Mouse (Mus musculus): Measurements from ENCODE around the gene Wnt7b. TPM values are rescaled to one million over a fixed set of nuclear protein-coding genes. Genes with fewer than 3 reads are reported as not detected.

Gene Wnt7b
- polyA plus RNA-seq (2011; ENCODE audit: insufficient read length, low read depth, missing spikeins) = not detected in 2 replicates

DNA sequence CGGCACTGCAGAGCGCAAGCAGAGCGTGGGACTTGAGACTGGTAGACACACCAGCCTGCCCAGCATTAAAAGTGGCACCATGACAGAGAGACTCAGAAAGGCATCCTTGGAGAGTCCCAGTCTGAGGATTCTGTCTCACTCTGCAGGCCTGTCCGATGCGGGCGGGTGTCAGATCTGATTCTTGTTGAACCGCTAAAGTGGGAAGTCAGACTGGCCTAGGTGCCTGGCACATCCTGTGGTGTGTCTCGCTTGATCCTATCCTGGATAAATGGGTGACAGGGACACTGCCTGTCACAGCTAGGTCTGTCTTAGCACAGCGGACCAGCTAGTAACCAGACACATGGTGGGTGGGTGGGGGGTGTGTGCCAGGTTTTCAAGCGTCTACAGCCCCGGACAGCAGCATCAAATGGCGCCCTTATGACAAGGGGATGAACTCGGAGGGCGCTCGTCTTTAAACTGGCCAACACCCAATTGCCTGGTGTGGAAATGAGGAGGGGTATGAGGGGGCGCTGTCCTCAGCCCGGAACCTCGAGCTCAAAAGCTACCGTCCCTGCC is at the start of gene Wnt7b:
Gene Wnt7b, minus strand, starts transcription at position 118 of the 555 bp plus-strand sequence.
- H3K27ac ChIP-seq (ENCODE audit: insufficient read depth, low read length) = no peak within 1 kb of the TSS
- 0 out of 2 replicates have a peak, but pooled peaks cover 2% of the 10 kb centered on the region for H3K4me1 ChIP-seq (ENCODE audit: control insufficient read depth, insufficient read depth, low read length)
- peak within 1 kb of the TSS; percentile 19; the same call in 1 of the 2 replicates for H3K4me3 ChIP-seq (ENCODE audit: insufficient read depth, low read length)
- TF ChIP-seq POLR2A (IDR thresholded peaks at IDR 0.05; ENCODE audit: low read depth, low read length) (no peak), CTCF (IDR thresholded peaks at IDR 0.05; ENCODE audit: borderline replicate concordance, insufficient read depth, low read length) (no peak)

DNA sequence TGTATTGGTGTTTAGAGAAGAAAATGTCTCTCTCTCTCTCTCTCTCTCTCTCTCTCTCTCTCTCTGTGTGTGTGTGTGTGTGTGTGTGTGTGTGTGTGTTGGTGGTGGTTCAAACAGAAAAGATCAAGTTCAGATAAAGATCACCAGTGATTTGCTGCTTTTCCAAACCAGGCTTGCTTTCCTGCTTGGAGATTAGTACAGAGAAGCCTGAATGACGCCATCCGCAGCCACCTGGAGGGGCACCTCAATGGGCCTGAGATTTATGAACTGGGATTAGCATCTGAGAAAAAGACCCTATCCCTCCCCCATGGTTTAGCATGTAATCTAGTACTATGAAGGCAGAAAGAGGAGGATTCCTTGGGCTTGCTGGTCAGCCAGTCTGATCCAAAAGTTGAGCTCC is 49.3 kb upstream of the Wnt7b start:
- no peaks in the 10 kb centered on the region for H3K4me1 ChIP-seq (ENCODE audit: control insufficient read depth, insufficient read depth, low read length)
- TF ChIP-seq CTCF (IDR thresholded peaks at IDR 0.05; ENCODE audit: borderline replicate concordance, insufficient read depth, low read length) (no peak), POLR2A (IDR thresholded peaks at IDR 0.05; ENCODE audit: low read depth, low read length) (no peak)
- no peak overlapping the region for H3K27ac ChIP-seq (ENCODE audit: insufficient read depth, low read length)
- H3K4me3 ChIP-seq (ENCODE audit: insufficient read depth, low read length) = no peak overlapping the region

DNA sequence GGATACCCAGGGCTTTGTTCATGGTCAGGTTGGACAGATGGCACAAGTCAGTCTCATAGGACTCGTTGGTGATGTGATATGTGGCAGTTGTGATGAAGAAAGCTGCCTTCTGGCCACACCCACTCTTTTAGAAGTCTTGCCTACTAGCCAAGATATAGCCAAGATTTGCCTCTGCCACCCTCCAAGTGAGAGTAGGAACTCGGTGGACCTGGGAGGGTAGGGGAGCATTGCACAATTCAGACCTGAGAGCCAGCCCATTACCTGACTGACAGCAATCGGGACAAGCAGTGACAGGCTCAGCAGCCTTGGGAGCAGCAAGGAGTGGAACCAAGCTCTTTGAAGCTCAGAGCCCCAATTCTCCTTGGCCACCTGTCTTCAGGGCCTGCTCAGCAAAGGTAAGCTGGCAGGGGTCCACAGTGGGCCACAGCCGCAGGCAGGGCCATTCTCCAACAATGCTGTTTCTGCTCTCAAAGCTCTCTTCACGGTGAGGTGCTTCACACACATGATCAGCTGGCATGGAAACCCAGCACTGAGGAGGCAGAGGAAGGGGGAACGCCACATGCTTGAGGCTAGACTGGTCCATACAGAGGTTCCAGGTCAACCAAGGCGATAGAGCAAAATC is 47.8 kb upstream of the Wnt7b start:
- H3K27ac ChIP-seq (ENCODE audit: insufficient read depth, low read length) = no peak overlapping the region
- no peaks in the 10 kb centered on the region for H3K4me1 ChIP-seq (ENCODE audit: control insufficient read depth, insufficient read depth, low read length)
- no peak overlapping the region for H3K4me3 ChIP-seq (ENCODE audit: insufficient read depth, low read length)
- TF ChIP-seq CTCF (IDR thresholded peaks at IDR 0.05; ENCODE audit: borderline replicate concordance, insufficient read depth, low read length) (no peak), POLR2A (IDR thresholded peaks at IDR 0.05; ENCODE audit: low read depth, low read length) (no peak)

DNA sequence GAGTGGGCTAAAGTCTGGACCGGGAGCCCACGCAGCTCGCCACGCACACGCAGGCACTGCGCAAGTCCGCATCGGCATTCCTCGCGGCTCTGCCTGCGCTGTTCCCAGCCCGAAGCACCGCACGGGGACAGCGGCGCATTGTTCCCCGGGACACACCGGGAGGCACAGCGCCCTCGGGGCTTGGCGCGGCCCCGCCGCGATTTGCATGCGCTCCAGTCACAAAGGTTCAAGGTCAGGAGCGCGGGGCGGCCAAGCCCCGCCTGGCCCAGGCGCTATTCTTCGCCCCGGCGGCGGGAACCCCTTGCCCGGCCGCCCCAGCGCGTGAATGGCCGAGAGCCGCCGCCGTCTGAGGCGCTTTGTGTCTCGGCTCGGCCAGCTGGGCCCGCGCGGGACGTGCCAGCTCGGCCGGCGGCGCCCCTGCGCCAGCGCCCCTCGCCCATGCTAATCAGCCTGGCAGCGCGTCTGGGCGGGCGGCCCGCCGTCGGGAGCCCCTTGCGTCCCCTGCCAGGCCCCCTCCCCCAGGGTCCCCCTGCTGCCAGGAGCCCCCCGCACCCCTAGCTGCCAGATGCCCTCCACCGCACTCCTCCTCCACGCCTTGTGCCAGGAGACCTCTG is 43.5 kb upstream of the Wnt7b start:
- H3K27ac ChIP-seq (ENCODE audit: insufficient read depth, low read length) = no peak overlapping the region
- TF ChIP-seq POLR2A (IDR thresholded peaks at IDR 0.05; ENCODE audit: low read depth, low read length) (no peak), CTCF (IDR thresholded peaks at IDR 0.05; ENCODE audit: borderline replicate concordance, insufficient read depth, low read length) (no peak)
- no peaks in the 10 kb centered on the region for H3K4me1 ChIP-seq (ENCODE audit: control insufficient read depth, insufficient read depth, low read length)
- H3K4me3 ChIP-seq (ENCODE audit: insufficient read depth, low read length) = peak overlapping the region; percentile 4; the same call in 1 of the 2 replicates

DNA sequence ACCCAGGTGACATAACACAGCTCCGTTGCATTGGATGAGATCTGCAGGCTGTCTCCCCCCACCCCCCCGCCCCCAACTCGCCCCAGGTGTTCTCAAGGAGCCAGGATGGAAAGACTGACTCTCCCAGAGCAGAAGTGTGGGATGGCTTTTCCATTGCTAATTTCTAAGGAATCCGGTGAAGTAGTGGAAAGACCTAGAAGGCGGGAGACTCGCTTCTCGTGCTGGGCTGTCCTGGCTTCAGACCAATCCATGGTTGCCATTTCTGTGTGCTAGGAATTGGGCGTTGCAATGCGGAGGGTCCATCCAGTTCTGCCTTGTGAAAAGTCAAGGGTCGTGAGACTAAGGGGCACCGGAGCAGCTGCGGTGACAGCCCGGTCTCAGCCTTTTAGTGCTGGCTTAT is 39.9 kb upstream of the Wnt7b start:
- no peak overlapping the region for H3K27ac ChIP-seq (ENCODE audit: insufficient read depth, low read length)
- H3K4me3 ChIP-seq (ENCODE audit: insufficient read depth, low read length) = no peak overlapping the region

DNA sequence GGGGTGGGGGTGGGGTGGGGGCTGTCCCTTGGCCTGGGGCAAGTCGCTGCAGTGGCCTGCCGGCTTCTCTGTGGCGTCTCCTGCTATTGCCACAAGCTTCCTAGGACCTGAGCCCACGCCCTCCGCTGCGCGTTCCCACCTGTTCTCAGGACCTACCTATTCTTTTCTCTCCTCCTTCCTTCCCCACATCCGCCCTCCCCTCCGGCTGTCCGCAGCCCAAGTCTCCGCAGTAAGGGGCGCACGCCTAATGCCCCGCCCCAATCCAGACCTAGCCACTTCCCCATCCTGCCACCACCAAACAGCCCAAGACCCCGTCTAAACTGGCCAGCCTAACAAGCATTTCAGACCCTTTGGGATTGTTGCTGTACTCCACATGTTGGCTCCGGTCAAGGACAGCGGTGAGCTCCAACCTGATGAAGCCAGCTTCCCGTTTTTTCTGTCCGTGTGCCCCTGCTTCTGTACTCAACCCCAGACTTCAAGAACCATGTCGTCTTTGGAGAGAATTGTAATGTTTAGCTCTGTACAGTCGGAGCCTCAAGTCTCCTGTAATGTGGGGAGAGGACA is 33.3 kb upstream of the Wnt7b start:
- Histone ChIP-seq H3K4me1 (ENCODE audit: control insufficient read depth, insufficient read depth, low read length) (no peaks in the 10 kb centered on the region), H3K4me3 (ENCODE audit: insufficient read depth, low read length) (no peak overlapping the region), H3K27ac (ENCODE audit: insufficient read depth, low read length) (no peak overlapping the region)
- TF ChIP-seq POLR2A (IDR thresholded peaks at IDR 0.05; ENCODE audit: low read depth, low read length) = no peak
- TF ChIP-seq CTCF (IDR thresholded peaks at IDR 0.05; ENCODE audit: borderline replicate concordance, insufficient read depth, low read length) = no peak

More for the DNA sequence above, 39.9 kb upstream of the Wnt7b start:
- no peak for TF ChIP-seq POLR2A (IDR thresholded peaks at IDR 0.05; ENCODE audit: low read depth, low read length)
- no peak for TF ChIP-seq CTCF (IDR thresholded peaks at IDR 0.05; ENCODE audit: borderline replicate concordance, insufficient read depth, low read length)
- H3K4me1 ChIP-seq (ENCODE audit: control insufficient read depth, insufficient read depth, low read length) = no peaks in the 10 kb centered on the region

DNA sequence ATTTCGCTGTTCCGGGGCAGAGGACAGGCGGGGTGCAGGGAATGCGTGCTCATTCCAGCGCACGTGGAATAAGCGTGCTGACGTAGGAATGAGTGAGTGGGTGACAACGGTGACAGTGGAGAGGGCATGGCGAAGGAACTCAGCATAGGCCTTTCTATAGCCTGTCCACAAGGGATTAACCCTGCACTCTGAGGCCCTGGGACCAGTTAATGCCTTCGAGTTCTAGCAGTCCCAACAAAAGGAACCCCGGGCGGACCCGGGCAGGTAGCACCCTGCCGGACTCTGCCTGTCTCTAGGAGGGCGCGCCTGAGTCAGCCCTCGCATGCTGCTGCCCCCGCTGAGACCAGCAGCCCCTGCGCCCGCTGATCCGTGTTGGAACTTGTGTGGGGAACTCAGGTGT is 32.8 kb upstream of the Wnt7b start:
- TF ChIP-seq POLR2A (IDR thresholded peaks at IDR 0.05; ENCODE audit: low read depth, low read length) (no peak), CTCF (IDR thresholded peaks at IDR 0.05; ENCODE audit: borderline replicate concordance, insufficient read depth, low read length) (no peak)
- Histone ChIP-seq H3K4me3 (ENCODE audit: insufficient read depth, low read length) (no peak overlapping the region), H3K27ac (ENCODE audit: insufficient read depth, low read length) (no peak overlapping the region), H3K4me1 (ENCODE audit: control insufficient read depth, insufficient read depth, low read length) (no peaks in the 10 kb centered on the region)

DNA sequence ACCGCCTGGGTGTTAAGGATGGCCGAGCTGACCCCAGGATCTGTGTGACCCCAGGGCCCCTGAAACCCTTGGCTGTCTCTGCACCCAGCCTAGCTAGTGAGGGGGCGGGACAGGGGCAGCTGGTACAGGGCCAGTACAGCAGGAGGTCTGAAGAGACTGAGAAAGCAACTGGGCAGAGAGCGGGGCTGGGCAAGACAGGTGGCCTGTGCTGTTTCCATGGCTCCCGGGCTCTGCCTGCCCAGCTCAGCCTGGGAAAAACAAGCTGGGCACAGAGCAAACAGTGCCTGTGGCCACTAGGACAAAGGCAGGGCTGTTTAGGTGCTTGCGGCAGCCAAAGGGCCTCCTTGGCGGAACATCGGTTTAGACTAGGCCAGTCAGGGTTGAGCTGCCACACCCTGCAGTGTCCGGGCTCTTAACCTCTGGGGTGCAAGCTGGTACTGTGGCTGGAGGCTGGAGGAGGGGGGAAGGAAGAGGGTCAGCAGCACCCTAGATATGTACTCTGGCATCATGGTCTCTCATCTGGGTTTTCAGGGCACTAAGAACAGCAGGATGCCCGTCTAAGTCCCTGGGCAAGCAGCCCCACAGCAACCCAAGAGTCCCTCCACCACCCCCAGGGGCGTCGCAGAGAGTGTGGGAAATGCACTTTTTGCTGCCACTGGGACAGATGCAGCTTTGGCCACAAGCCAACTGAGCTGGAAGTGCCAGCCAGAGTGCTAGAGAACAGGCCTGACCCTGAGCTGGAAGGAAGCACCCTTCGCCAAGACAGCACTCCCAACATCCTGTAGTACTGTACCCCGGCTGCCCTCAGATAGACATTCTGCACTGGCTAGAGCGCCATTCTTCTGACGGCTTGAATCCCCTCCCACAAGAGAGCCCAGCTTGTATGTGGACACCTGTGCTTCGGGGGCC is 31.3 kb upstream of the Wnt7b start:
- no peak overlapping the region for H3K27ac ChIP-seq (ENCODE audit: insufficient read depth, low read length)
- H3K4me1 ChIP-seq (ENCODE audit: control insufficient read depth, insufficient read depth, low read length) = no peaks in the 10 kb centered on the region
- no peak overlapping the region for H3K4me3 ChIP-seq (ENCODE audit: insufficient read depth, low read length)
- TF ChIP-seq CTCF (IDR thresholded peaks at IDR 0.05; ENCODE audit: borderline replicate concordance, insufficient read depth, low read length) (no peak), POLR2A (IDR thresholded peaks at IDR 0.05; ENCODE audit: low read depth, low read length) (no peak)

DNA sequence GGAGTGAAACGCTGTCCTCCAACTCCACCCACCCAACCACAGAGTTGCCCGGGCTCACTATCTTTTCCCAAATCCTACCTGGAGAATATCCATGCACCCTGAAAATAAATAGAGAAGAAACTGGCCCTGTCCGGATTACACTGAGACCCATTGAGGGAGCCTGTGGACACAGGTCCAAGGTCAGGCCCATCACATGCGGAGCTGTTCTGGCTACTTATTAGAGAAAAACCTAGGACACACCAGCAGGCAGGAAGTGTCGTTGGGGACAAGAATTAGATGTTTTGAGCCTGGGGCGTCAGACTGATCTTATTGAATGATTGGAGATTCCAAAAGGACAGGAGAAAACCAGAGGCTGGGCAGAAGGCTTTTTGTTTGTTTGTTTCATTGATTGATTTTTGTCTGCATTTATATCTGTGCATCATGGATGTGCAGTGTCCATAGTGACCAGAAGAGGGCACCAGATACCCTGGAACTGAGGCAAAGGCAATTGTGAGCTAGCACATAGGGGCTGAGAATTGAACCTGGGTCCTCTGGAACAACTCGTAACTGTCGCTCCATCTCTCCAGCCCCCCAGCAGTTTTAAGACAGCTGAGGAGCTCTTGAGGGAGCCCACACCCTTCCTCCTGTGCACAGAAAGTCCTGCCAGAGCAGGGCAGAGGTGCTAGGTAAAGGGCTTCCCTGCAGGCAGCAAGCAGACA is 30.5 kb upstream of the Wnt7b start:
- peak; percentile 48; the same call in 1 of the 2 replicates for TF ChIP-seq CTCF (IDR thresholded peaks at IDR 0.05; ENCODE audit: borderline replicate concordance, insufficient read depth, low read length)
- no peak for TF ChIP-seq POLR2A (IDR thresholded peaks at IDR 0.05; ENCODE audit: low read depth, low read length)
- Histone ChIP-seq H3K27ac (ENCODE audit: insufficient read depth, low read length) (no peak overlapping the region), H3K4me3 (ENCODE audit: insufficient read depth, low read length) (no peak overlapping the region), H3K4me1 (ENCODE audit: control insufficient read depth, insufficient read depth, low read length) (no peaks in the 10 kb centered on the region)

All from embryonic fibroblast, embryonic 13.5 days (primary cell).